Mouse (Mus musculus): ENCODE results near the gene Med13l. TPM values are rescaled to one million over a fixed set of nuclear protein-coding genes. Genes with fewer than 3 reads are reported as not detected.

Gene Med13l
- total RNA-seq, 2 experiments from 2014 or later = 108 to 109 TPM

- no peak for DNase-seq (ENCODE audit: low spot score in 2 of 2)
Measured at GRCm38 (mm10) chr5:118591826-118592499, 31.5 kb downstream of the Med13l start.

GRCm38 (mm10) chr5:118594470-118595236 is 34.2 kb downstream of the Med13l start:
- DNase-seq (ENCODE audit: low spot score in 2 of 2) = peak; percentile 64 to 67

- no peak for DNase-seq (ENCODE audit: low spot score in 2 of 2)
Measured at GRCm38 (mm10) chr5:118595901-118596300, 35.4 kb downstream of the Med13l start.

GRCm38 (mm10) chr5:118596452-118597092 is 36.1 kb downstream of the Med13l start:
- no peak for DNase-seq (ENCODE audit: low spot score in 2 of 2)

- DNase-seq (ENCODE audit: low spot score in 2 of 2) = no peak
Measured at GRCm38 (mm10) chr5:118598601-118599000, 38.1 kb downstream of the Med13l start.

GRCm38 (mm10) chr5:118601452-118601851 is 41.0 kb downstream of the Med13l start:
- no peak for DNase-seq (ENCODE audit: low spot score in 2 of 2)

- DNase-seq (ENCODE audit: low spot score in 2 of 2) = no peak
Measured at GRCm38 (mm10) chr5:118602706-118603105, 42.2 kb downstream of the Med13l start.

- no peak for DNase-seq (ENCODE audit: low spot score in 2 of 2)
Measured at GRCm38 (mm10) chr5:118605424-118606067, 45.1 kb downstream of the Med13l start.

- no peak for DNase-seq (ENCODE audit: low spot score in 2 of 2)
Measured at GRCm38 (mm10) chr5:118606636-118607035, 46.2 kb downstream of the Med13l start.

GRCm38 (mm10) chr5:118607900-118608299 is 47.4 kb downstream of the Med13l start:
- no peak for DNase-seq (ENCODE audit: low spot score in 2 of 2)

GRCm38 (mm10) chr5:118610468-118610867 is 50.0 kb downstream of the Med13l start:
- no peak for DNase-seq (ENCODE audit: low spot score in 2 of 2)

- no peak for DNase-seq (ENCODE audit: low spot score in 2 of 2)
Measured at GRCm38 (mm10) chr5:118612956-118613631, 52.6 kb downstream of the Med13l start.

- DNase-seq (ENCODE audit: low spot score in 2 of 2) = no peak
Measured at GRCm38 (mm10) chr5:118613704-118614103, 53.2 kb downstream of the Med13l start.

GRCm38 (mm10) chr5:118614116-118614515 is 53.6 kb downstream of the Med13l start:
- DNase-seq (ENCODE audit: low spot score in 2 of 2) = no peak

GRCm38 (mm10) chr5:118614571-118614981 is 54.1 kb downstream of the Med13l start:
- no peak for DNase-seq (ENCODE audit: low spot score in 2 of 2)

GRCm38 (mm10) chr5:118618963-118619610 is 58.6 kb downstream of the Med13l start:
- no peak for DNase-seq (ENCODE audit: low spot score in 2 of 2)

GRCm38 (mm10) chr5:118619801-118620200 is 59.3 kb downstream of the Med13l start:
- DNase-seq (ENCODE audit: low spot score in 2 of 2) = no peak

- no peak for DNase-seq (ENCODE audit: low spot score in 2 of 2)
Measured at GRCm38 (mm10) chr5:118620330-118620910, 59.9 kb downstream of the Med13l start.

- no peak for DNase-seq (ENCODE audit: low spot score in 2 of 2)
Measured at GRCm38 (mm10) chr5:118621877-118622276, 61.4 kb downstream of the Med13l start.

- DNase-seq (ENCODE audit: low spot score in 2 of 2) = no peak
Measured at GRCm38 (mm10) chr5:118622346-118622745, 61.9 kb downstream of the Med13l start.

All from left cerebral cortex, adult 18-20 months (tissue).